Mouse (Mus musculus) brown adipose tissue, adult 24 weeks (tissue): ENCODE measurements at regions not wholly inside any gene's neighbourhood (a gene's known extent, or its start where the extent isn't known, plus 50 kb on each side); places are given as distances from the start of the nearest gene placed in this dataset.

ENCODE experiments used
- H3K27ac ChIP-seq: fragments of 200-500 bp; replicated peaks from 2 replicates; pipeline ENCODE4 v1.5.1; 2012; ENCODE audit warnings: low read depth, mild to moderate bottlenecking, low read length
- H3K4me1 ChIP-seq: fragments of 200-500 bp; 2 replicates; pipeline ENCODE4 v1.6.1; 2012; ENCODE audit warnings: low read length, mixed read lengths; ENCODE audit not compliant: control insufficient read depth, insufficient read depth, insufficient read length
- H3K4me3 ChIP-seq: fragments of 200-500 bp; 2 replicates; pipeline ENCODE4 v1.5.1; 2012; ENCODE audit warnings: low read depth, mild to moderate bottlenecking, low read length, moderate library complexity; ENCODE audit not compliant: insufficient read depth

DNA sequence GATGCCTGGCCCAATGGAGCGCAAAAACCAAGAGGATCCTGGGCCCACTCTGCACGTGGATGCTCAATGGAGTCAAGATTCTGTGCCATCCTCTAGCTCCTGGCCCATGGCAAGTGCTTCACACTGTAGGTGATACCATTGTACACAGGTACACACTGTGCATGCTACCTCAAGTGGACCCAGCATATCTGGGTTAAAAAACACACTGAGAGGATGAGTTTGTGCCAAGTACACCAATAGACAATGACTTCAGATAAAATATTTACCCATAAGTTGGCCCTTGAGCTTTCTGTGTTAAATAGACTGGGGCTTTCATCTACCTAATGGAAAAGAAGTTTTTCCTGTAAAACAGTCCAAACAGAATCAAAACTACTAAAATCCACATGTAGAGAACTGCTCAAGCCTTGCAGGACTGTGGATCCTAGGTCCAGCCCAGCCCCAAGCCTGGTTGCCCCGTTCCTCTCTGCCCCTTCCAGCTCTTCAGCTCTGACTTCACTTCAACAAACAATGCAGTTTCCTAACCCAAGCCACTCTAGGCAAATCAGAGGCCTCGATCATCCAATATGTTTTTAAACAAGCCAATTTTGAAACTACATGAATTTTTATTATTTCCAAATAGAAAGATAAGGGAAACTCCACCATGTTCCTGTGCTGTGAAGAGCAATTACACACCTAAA, 247.5 kb downstream of the Mreg start:
- H3K4me1 ChIP-seq, result no peaks in the 10 kb centered on the region
- H3K4me3 ChIP-seq, result no peak overlapping the region
- H3K27ac ChIP-seq, result no peak overlapping the region

- Histone ChIP-seq H3K27ac (no peak overlapping the region), H3K4me1 (no peaks in the 10 kb centered on the region), H3K4me3 (no peak overlapping the region)
Measured at GRCm38 (mm10) chr1:71956940-71957339, 255.2 kb downstream of the Mreg start.

GRCm38 (mm10) chr1:71955331-71955730, 256.8 kb downstream of the Mreg start:
- H3K4me3 ChIP-seq, result no peak overlapping the region
- H3K27ac ChIP-seq, result no peak overlapping the region
- H3K4me1 ChIP-seq, result no peaks in the 10 kb centered on the region

DNA sequence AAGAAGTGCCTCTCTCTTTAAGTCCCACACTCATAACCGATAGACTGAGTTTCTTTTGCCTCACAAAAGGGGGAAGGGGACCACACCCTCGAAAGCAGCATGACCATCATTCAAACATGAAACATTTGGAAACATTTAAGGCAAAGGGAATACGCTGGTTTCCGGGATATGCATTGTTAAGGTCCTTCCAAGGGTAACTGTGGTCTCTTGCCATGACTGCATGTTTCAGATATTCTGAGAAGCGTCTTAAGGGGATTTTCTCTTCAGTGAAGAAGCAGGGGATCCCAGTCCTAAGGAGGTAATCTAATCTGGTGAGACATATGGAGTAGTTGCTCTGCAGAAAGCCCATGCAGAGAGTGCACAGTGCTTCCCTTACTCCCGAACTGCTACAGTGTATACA, 258.8 kb downstream of the Mreg start:
- H3K27ac ChIP-seq, result no peak overlapping the region
- H3K4me3 ChIP-seq, result no peak overlapping the region
- no peaks in the 10 kb centered on the region for H3K4me1 ChIP-seq

DNA sequence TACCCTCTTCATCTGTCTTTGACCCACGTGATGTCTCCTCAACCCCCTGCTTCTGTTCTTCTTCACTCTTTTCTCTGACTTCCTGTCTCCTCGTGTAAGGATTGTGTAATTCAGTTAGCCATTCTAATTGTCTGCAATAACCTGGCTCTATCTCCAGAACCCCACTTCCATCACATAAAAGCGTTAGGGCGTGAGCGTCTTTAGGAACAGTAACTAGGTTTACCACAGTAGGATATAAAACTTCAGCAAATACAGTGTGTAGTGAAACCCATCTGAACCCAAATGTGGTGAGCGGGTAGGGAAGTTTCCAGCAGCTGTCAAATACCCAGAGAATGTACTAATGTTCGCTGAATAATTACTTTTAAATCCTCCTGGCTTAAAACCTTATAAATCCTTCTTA, 262.6 kb downstream of the Mreg start:
- H3K4me1 ChIP-seq, result no peaks in the 10 kb centered on the region
- no peak overlapping the region for H3K27ac ChIP-seq
- H3K4me3 ChIP-seq, result no peak overlapping the region

DNA sequence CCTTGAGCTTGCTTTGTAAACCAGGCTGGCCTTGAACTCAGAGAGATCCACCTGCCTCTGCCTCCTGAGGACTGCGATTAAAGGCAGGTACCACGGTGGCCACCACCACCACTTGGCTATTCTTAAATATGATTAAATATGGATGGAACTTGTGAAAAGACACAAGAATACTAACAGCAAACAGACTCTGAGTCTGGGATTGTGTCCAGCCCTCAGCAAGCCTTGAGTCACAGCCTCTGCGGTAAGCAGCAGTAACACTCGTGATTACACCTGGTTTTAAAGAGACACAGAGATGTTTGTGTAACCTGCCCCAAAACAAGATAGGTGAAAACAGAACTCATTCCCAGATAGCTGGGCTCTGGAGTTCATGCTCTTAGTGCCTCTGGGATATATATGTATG, 263.4 kb downstream of the Mreg start:
- Histone ChIP-seq H3K4me3 (no peak overlapping the region), H3K27ac (no peak overlapping the region), H3K4me1 (no peaks in the 10 kb centered on the region)

DNA sequence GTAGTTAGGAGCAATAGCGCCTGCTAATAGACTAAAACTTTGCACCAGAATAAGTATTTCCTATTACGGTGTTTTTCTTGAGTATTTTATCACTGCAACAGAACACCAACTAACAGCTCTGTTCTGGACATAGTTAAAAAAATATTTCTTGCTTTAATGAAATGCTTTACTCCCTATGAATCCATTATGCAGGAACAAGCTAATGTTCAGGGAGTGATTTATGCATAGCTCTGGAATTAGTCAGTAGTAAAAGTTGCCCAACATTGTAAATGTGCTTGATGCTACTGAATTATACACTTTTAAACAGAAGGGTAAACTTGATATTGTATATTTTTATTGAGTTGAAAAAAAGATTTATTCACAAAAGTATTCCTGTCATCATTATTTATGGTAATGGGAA, 264.6 kb downstream of the Mreg start:
- Histone ChIP-seq H3K4me3 (no peak overlapping the region), H3K27ac (no peak overlapping the region), H3K4me1 (no peaks in the 10 kb centered on the region)

DNA sequence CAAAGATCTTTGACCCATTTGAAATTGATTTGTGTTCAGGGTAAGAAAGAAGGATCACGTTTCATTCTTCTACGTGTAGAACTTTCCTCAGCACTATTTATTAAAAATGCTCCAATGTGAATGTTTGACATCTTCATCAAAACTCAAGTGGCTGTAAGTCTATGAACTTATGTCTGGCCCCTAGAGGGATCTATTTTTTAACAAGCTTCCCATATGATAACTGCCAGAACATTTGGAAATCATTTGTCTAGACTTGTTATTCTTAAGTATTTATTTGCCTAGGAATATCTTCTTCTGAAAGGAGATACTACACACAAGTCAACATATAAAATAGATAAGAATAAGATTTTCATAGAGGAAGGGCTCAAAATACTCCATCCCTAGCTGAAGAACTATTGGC, 265.2 kb downstream of the Mreg start:
- Histone ChIP-seq H3K27ac (no peak overlapping the region), H3K4me3 (no peak overlapping the region), H3K4me1 (no peaks in the 10 kb centered on the region)

DNA sequence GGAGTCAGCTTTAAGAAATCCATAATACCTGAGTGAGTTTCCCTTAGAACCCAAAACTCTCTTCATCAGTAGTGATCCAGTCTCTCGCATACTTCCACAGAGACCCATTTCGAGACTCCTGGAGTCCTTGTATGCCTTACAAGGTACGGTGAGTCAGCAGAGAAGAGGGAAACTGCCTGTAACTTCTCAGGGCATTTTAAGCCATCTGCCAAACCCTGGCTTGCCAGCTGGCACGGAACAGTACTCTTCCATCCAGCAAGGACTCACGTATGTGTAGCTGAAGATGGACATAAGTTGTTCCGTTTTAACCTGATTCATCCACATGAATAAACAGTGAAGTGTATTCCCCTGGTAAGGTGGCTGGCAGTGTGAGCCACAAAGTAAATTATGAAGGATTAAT, 267.0 kb downstream of the Mreg start:
- Histone ChIP-seq H3K27ac (no peak overlapping the region), H3K4me1 (no peaks in the 10 kb centered on the region), H3K4me3 (no peak overlapping the region)

DNA sequence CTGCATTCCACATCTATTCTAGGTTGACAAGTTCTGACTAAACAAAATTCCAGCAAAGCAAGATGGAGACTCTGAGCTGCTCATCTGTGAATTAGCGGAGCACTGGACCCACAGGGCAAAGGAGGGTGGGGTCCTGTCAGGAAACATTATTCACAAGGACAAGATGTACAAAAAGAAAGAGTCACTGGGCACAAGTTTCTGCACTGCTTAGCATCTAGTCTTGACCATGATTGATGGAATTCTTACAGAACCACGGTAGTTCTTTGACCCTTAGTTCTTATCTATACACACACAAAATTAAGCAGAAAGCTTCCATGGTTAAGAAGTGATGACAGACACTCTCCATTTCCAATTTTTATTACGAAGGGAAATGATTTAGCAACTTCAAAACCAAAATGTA, 267.6 kb downstream of the Mreg start:
- H3K27ac ChIP-seq, result no peak overlapping the region
- no peaks in the 10 kb centered on the region for H3K4me1 ChIP-seq
- H3K4me3 ChIP-seq, result no peak overlapping the region

GRCm38 (mm10) chr1:71942145-71942544, 270.0 kb downstream of the Mreg start:
- H3K27ac ChIP-seq, result no peak overlapping the region
- no peak overlapping the region for H3K4me3 ChIP-seq
- H3K4me1 ChIP-seq, result no peaks in the 10 kb centered on the region

DNA sequence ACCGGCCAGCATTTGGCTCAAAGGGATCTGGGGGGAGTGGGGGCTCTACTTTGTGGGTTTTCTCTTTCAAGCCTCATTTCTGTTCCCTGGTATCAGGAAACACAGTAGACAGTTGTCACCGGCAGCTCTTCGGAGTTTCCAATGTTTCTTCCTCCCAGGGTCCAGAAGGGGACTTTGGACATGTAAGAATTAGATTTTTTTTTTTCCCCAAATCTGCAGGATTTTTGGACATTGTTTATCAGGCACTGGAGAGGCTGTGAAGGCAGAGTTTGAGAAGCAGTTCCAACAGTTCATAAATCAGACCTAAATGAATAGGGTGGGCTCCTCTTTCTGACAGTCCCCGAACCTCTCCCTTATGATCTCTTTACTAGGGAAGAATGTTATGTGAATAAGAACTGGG, 270.4 kb downstream of the Mreg start:
- Histone ChIP-seq H3K4me3 (no peak overlapping the region), H3K4me1 (no peaks in the 10 kb centered on the region), H3K27ac (no peak overlapping the region)

DNA sequence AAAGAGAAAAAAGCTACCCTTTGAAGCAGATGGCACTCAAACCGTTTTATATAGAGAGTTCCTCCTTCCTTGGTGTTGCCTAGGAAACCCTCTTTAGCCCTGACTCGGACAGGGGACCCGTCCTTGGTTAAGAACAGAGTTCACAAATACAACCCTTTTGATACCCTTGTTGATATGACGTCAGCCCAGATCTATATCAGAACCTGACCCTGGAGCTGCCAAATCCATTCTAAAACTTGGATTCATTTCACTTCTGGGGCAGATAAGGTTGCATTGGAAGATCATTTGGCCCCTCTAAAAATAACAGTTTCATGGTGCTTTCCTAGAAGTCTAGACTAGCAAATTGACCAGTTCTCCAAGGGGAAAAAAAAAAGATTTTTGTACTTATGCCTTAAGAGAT, 271.2 kb downstream of the Mreg start:
- no peaks in the 10 kb centered on the region for H3K4me1 ChIP-seq
- no peak overlapping the region for H3K27ac ChIP-seq
- H3K4me3 ChIP-seq, result no peak overlapping the region

DNA sequence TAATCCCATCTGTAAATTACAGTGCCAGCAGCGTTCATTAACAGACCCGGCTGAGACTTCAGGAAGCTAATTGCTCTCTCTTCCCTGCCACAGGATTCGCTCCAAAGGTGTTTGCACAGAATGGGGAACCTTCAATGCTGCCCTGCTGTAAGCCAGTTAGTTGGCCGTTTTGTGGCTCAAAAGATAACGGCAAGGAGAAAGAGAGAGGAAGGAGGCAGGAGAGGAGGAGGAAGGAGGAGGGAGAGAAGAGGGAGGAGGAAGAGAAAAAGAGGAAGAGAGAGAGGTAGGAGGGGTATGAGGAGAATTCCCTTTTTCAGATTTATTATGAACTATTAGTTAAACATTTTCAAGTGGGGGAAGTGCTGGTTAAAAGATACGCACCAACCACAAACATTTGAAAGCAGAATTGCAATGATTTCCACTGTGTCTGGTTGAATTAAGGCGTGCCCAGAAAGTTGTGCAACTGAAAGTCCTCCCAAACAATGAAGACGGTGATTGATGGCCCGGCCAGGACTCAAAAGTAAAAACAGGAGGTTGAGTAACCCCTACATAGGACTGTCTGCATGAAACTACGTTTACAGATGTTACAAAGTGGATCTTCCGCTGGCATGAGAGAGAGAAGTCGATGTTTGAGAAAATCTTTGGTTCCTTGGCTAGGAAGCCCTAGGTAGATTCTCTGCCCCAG, 273.6 kb downstream of the Mreg start:
- H3K27ac ChIP-seq, result no peak overlapping the region
- no peak overlapping the region for H3K4me3 ChIP-seq

DNA sequence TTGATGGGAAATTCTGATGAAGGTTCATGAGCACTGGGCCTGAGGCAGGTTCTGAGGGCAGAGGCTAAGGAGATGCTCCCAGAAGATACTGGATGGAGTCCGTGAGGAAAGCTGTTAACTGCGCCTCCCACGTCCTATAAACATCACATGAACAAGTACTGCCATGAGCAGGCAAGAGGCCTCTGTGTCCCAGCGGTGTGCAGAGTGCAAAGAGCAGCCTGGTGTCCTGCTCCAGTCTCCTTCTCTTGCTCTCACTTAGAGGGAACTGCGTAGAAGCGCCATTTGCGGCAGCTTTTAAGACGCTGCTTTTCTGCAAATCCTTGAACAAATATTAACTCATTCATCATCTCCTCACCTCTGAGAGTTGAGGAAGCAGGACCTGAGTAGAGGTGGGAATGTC, 274.2 kb downstream of the Mreg start:
- H3K4me1 ChIP-seq, result no peaks in the 10 kb centered on the region
- H3K27ac ChIP-seq, result no peak overlapping the region
- no peak overlapping the region for H3K4me3 ChIP-seq

More for the DNA sequence above, 273.6 kb downstream of the Mreg start:
- no peaks in the 10 kb centered on the region for H3K4me1 ChIP-seq

- no peak overlapping the region for H3K4me3 ChIP-seq
- H3K4me1 ChIP-seq, result no peaks in the 10 kb centered on the region
- H3K27ac ChIP-seq, result no peak overlapping the region
Measured at GRCm38 (mm10) chr1:71937168-71937567, 274.9 kb downstream of the Mreg start.
